Mouse (Mus musculus): ENCODE results near the gene Sh2d6. TPM values are rescaled to one million over a fixed set of nuclear protein-coding genes. Genes with fewer than 3 reads are reported as not detected.
A peak's percentile ranks its signal among the peaks of the same experiment; 100 is the strongest.

Sh2d6 gene
- polyA plus RNA-seq, 1 experiment from 2014 or later: not detected

DNA sequence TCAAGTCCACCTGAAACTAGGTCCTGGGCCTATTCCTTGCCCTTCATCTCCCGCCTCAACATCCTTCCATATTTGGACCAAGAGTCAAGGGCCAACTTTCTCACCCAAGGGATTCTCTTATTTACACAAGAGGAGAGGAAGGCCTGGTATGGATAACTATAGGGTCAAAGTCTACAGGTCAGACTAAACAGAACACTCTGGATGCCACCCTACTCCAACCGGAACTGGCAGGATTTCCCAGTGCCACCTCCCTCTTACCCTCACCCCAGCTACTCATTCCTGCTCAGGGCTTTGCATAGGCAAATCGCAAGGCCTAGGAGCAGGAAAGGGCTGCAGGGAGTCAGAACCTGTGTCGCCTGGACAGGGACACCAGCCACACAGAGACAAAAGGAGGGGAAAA, 1.7 kb upstream of the Sh2d6 start:
- H3K9me3 ChIP-seq (ENCODE audit: low read depth, low read length): no peaks in the 10 kb centered on the region
- H3K9ac ChIP-seq: no peak overlapping the region
- no peak overlapping the region for H3K4me3 ChIP-seq (ENCODE audit: low read depth, low read length)
- DNase-seq: no peak
- H3K27me3 ChIP-seq (ENCODE audit: insufficient read depth, low read length): no peaks in the 10 kb centered on the region
- no peak overlapping the region for H3K27ac ChIP-seq (ENCODE audit: low read depth)
- ATAC-seq (ENCODE audit: insufficient read depth): no peak
- peaks cover 5% of the 10 kb centered on the region for H3K4me1 ChIP-seq (ENCODE audit: insufficient read depth)
- TF ChIP-seq CTCF (IDR thresholded peaks at IDR 0.05; ENCODE audit: low read depth): no peak
- H3K36me3 ChIP-seq (ENCODE audit: insufficient read depth): no peaks in the 10 kb centered on the region
- no peak overlapping the region for H3K4me2 ChIP-seq
- 56% methylated on average over 4 of the region's 4 CpGs for WGBS

- TF ChIP-seq CTCF (IDR thresholded peaks at IDR 0.05; ENCODE audit: low read depth): no peak
- Histone ChIP-seq H3K9me3 (ENCODE audit: low read depth, low read length) (no peaks in the 10 kb centered on the region), H3K4me3 (ENCODE audit: low read depth, low read length) (no peak overlapping the region), H3K27ac (ENCODE audit: low read depth) (no peak overlapping the region), H3K9ac (no peak overlapping the region), H3K36me3 (ENCODE audit: insufficient read depth) (no peaks in the 10 kb centered on the region), H3K4me1 (ENCODE audit: insufficient read depth) (peaks cover 5% of the 10 kb centered on the region), H3K4me2 (no peak overlapping the region), H3K27me3 (ENCODE audit: insufficient read depth, low read length) (no peaks in the 10 kb centered on the region)
- 81% methylated on average over 5 of the region's 5 CpGs for WGBS
- DNase-seq: no peak
- ATAC-seq (ENCODE audit: insufficient read depth): no peak
Measured at GRCm38 (mm10) chr6:72522288-72522687, 781 bp upstream of the Sh2d6 start.

DNA sequence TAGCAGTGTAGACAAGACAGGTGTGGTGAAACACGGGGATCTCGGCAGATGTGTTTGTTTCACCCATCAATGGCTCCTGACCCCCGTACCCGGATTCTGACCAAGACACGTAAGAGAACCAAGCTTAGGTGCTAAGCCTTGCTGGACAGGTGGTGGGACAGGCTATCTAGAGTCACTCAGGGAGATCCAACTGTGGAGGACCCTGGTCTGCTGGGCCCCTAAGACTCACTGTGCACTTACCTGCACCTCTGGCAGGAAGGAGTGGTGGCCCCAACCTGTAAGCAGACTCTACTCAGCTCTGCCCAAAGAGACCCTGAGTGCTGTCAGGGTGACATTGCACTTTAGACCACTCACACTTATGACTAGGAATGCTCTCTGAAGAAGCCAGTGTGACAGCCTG, 603 bp downstream of the Sh2d6 start:
- no peak for TF ChIP-seq CTCF (IDR thresholded peaks at IDR 0.05; ENCODE audit: low read depth)
- DNase-seq: no peak

GRCm38 (mm10) chr6:72519892-72520663, 1.4 kb downstream of the Sh2d6 start:
- Histone ChIP-seq H3K4me2 (peak overlapping the region; percentile 27; the same call in 1 of the 2 replicates), H3K36me3 (ENCODE audit: insufficient read depth) (no peaks in the 10 kb centered on the region), H3K9ac (peak overlapping the region; percentile 13; the same call in 1 of the 2 replicates), H3K27me3 (ENCODE audit: insufficient read depth, low read length) (no peaks in the 10 kb centered on the region), H3K4me3 (ENCODE audit: low read depth, low read length) (no peak overlapping the region), H3K4me1 (ENCODE audit: insufficient read depth) (peaks cover 5% of the 10 kb centered on the region), H3K27ac (ENCODE audit: low read depth) (peak overlapping the region; percentile 9; the same call in 1 of the 2 replicates), H3K9me3 (ENCODE audit: low read depth, low read length) (no peaks in the 10 kb centered on the region)
- TF ChIP-seq CTCF (IDR thresholded peaks at IDR 0.05; ENCODE audit: low read depth): no peak
- ATAC-seq (ENCODE audit: insufficient read depth) (peak; percentile 62), DNase-seq (peak; percentile 50)
- WGBS: 16% methylated on average over 10 of the region's 10 CpGs

More for the DNA sequence above, 603 bp downstream of the Sh2d6 start:
- no peak overlapping the region for H3K4me3 ChIP-seq (ENCODE audit: low read depth, low read length)
- no peak overlapping the region for H3K9ac ChIP-seq
- no peak overlapping the region for H3K27ac ChIP-seq (ENCODE audit: low read depth)
- H3K9me3 ChIP-seq (ENCODE audit: low read depth, low read length): no peaks in the 10 kb centered on the region
- H3K36me3 ChIP-seq (ENCODE audit: insufficient read depth): no peaks in the 10 kb centered on the region
- ATAC-seq (ENCODE audit: insufficient read depth): no peak
- WGBS: 88% methylated on average over 5 of the region's 5 CpGs
- H3K27me3 ChIP-seq (ENCODE audit: insufficient read depth, low read length): no peaks in the 10 kb centered on the region
- no peak overlapping the region for H3K4me2 ChIP-seq
- H3K4me1 ChIP-seq (ENCODE audit: insufficient read depth): peaks cover 5% of the 10 kb centered on the region

DNA sequence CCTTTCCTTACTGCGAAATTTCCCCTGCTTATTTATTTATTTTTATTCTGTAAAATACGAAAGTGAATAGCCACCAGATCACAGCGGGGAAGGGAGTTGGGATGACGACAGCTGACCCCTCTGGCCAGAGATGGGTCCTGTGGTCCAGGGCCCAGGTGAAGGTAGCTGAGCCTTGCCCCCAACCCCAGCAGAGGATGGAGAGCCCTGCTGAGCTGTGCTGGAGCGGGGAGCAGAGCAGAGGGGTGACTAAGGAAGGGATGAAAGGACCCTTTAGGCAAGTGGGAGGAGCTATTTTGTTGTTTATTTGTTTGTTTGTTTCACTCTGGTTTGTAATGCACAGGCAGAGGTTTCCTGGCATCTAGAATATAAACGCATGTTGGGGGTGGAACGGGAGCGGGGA, 2.2 kb downstream of the Sh2d6 start:
- H3K4me1 ChIP-seq (ENCODE audit: insufficient read depth): peaks cover 5% of the 10 kb centered on the region
- H3K4me2 ChIP-seq: no peak overlapping the region
- no peak for DNase-seq
- TF ChIP-seq CTCF (IDR thresholded peaks at IDR 0.05; ENCODE audit: low read depth): no peak
- H3K4me3 ChIP-seq (ENCODE audit: low read depth, low read length): no peak overlapping the region
- no peak overlapping the region for H3K9ac ChIP-seq
- WGBS: 35% methylated on average over 8 of the region's 8 CpGs
- no peaks in the 10 kb centered on the region for H3K9me3 ChIP-seq (ENCODE audit: low read depth, low read length)
- no peaks in the 10 kb centered on the region for H3K27me3 ChIP-seq (ENCODE audit: insufficient read depth, low read length)
- H3K27ac ChIP-seq (ENCODE audit: low read depth): no peak overlapping the region
- H3K36me3 ChIP-seq (ENCODE audit: insufficient read depth): no peaks in the 10 kb centered on the region
- no peak; the same call in 1 of the 2 replicates for ATAC-seq (ENCODE audit: insufficient read depth)

DNA sequence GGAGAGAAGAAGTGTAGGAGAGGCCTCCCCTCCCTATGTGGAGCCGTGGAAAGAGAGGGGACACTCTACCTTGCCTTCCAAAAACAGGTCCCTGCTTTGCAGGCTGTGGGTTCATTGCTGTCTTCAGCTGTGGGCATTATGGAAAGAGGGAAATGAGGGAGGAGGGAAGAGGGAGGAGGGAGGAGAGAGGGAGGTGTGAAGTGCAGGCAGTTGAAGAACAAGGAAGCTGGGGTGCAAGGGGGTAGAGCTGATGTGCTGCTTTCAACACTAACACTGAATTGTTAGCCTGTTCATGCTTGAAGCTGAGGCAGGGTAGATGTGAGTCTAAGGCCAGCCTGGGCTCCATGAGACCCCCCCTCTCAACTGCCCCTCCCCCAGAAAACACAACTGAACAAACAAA, 2.7 kb downstream of the Sh2d6 start:
- Histone ChIP-seq H3K4me1 (ENCODE audit: insufficient read depth) (peaks cover 5% of the 10 kb centered on the region), H3K27ac (ENCODE audit: low read depth) (no peak overlapping the region), H3K9me3 (ENCODE audit: low read depth, low read length) (no peaks in the 10 kb centered on the region), H3K4me2 (no peak overlapping the region), H3K27me3 (ENCODE audit: insufficient read depth, low read length) (no peaks in the 10 kb centered on the region), H3K36me3 (ENCODE audit: insufficient read depth) (no peaks in the 10 kb centered on the region), H3K4me3 (ENCODE audit: low read depth, low read length) (no peak overlapping the region), H3K9ac (no peak overlapping the region)
- no peak for ATAC-seq (ENCODE audit: insufficient read depth)
- WGBS: 76% methylated on average over 1 of the region's 1 CpGs
- no peak for DNase-seq
- no peak for TF ChIP-seq CTCF (IDR thresholded peaks at IDR 0.05; ENCODE audit: low read depth)

GRCm38 (mm10) chr6:72515644-72516043, 5.9 kb downstream of the Sh2d6 start:
- no peak for ATAC-seq (ENCODE audit: insufficient read depth)

More at GRCm38 (mm10) chr6:72515644-72516043, 5.9 kb downstream of the Sh2d6 start:
- no peaks in the 10 kb centered on the region for H3K36me3 ChIP-seq (ENCODE audit: insufficient read depth)
- H3K4me2 ChIP-seq: no peak overlapping the region
- no peak for DNase-seq
- no peaks in the 10 kb centered on the region for H3K27me3 ChIP-seq (ENCODE audit: insufficient read depth, low read length)
- no peak overlapping the region for H3K4me3 ChIP-seq (ENCODE audit: low read depth, low read length)
- no peaks in the 10 kb centered on the region for H3K9me3 ChIP-seq (ENCODE audit: low read depth, low read length)
- no peak overlapping the region for H3K9ac ChIP-seq
- 89% methylated on average over 6 of the region's 6 CpGs for WGBS
- H3K4me1 ChIP-seq (ENCODE audit: insufficient read depth): peaks cover 24% of the 10 kb centered on the region
- no peak overlapping the region for H3K27ac ChIP-seq (ENCODE audit: low read depth)
- TF ChIP-seq CTCF (IDR thresholded peaks at IDR 0.05; ENCODE audit: low read depth): no peak

Data from lung, embryonic 14.5 days (tissue).